Mouse (Mus musculus) cerebral cortex, adult 2 months (tissue): Measurements from ENCODE around the gene Irf4.

Experiments
- WGBS: fragments of 180-500 bp; shearing (Covaris S2); methylation state at CpG from one replicate; pipeline ENCODE4 v1.1.7; 2018; 5-methylcytosine and 5-hydroxymethylcytosine counted together

Irf4 gene

GRCm38 (mm10) chr13:30749021-30749556, at the start of gene Irf4:
Irf4 (plus strand) TSS chr13:30749226.
- WGBS, result 5% methylated on average over 21 of the region's 21 CpGs

DNA sequence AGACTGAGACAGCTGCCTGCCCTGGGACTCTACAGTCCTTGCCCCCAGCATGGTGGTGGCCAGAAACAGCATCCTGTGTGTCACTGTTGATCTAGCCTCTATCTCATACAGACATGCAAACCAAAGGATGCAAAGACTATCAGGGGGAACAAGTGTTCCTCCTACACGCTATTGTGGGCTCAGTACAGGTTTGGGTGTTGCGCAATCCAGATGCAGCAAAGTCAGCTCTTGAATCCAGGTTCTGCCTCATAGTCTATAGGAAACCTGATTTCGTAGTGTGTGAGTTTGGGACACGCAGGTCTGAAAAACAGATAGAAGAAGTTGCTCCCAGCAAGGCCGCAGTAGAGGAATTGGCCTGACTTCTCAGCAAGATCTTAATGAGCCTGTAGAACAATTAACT, 46.3 kb upstream of the Irf4 start:
- whole genome bisulfite sequencing, result 91% methylated on average over 5 of the region's 5 CpGs

DNA sequence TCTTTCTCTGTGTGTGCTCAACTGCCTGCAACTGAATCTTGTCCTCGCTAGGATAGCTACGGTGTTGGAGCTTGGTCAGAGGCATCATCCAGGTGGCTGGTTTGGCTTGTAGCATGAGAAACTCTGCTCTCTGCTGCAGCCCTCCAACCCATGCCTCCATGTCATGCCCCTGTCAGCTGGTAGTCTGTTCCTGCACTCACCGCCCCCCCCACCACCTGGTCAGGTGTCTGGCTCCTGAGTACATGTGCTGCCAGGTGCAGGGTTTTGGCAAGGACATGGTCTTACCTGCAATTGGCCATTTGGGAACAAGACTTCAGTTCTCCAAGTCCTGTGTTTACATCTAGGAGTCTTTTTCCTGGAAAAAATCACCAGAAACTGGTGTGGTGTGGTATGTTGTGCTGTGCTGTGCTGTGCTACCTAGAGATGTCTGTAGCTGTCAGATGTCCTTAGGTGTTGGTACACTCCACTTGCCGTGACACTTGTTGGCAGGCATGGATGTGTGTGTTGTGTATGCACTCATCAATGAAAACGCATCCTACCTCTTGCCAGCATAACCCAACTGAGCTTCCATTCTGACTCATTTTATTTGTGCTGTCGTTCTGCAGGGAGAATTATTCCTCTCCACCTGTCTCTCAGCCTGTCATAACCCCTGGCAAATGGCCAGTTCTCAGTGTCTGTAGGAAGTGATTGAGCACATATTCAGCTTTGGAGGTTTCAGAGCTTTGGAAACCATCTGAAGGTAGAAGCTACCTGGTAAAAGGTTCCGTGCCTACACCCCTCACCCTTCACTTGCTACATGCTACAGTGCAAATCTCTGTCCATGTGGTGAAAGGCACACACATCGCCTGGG, 44.6 kb upstream of the Irf4 start:
- WGBS, result 75% methylated on average over 8 of the region's 8 CpGs

- WGBS, result 87% methylated on average over 2 of the region's 2 CpGs
These were observed 38.0 kb upstream of the Irf4 start for GRCm38 (mm10) chr13:30711066-30711465.

- 100% methylated on average over 3 of the region's 3 CpGs for WGBS
These were observed 37.3 kb upstream of the Irf4 start for GRCm38 (mm10) chr13:30711711-30712110.

GRCm38 (mm10) chr13:30712280-30712679, 36.7 kb upstream of the Irf4 start:
- WGBS, result 73% methylated on average over 6 of the region's 6 CpGs

DNA sequence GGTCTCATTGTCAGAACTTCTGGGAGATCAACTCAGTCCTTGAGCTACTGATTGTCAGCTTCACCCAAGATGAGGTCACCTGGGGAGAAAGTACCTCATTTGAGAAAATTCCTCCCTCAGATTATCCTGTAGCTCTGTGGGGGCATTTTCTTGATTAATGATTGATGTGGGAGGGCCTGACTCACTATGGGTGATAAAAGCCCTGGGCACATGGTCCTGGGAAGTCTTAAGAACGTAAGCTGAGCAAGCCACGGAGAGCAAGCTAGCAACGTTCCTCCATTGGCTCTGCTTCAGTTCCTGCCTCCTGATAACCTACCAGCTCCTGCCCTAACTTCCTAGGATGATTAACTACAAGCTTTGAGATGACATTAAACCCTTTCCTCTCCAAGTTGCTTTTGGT, 35.4 kb upstream of the Irf4 start:
- WGBS, result 71% methylated on average over 3 of the region's 3 CpGs

DNA sequence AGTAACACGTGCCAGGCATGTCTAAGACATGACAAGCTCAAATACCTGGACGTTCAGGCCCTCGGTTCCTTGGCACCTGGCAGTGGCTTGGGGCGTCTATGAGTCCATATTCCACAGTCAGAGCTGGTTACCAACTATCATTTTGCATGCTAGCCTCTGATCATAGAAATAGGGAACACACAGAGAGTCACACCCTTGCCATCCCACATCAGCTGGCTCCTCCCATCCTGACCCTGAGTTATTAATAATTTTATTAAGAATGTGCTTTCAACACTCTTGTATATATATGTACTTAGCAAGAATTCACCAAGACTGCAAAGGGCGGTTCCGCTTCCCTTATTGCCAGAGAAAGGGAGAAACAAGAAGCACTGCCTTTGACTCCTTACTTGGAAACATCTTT, 34.5 kb upstream of the Irf4 start:
- WGBS, result 96% methylated on average over 6 of the region's 6 CpGs

GRCm38 (mm10) chr13:30715060-30715459, 34.0 kb upstream of the Irf4 start:
- 87% methylated on average over 7 of the region's 7 CpGs for WGBS

DNA sequence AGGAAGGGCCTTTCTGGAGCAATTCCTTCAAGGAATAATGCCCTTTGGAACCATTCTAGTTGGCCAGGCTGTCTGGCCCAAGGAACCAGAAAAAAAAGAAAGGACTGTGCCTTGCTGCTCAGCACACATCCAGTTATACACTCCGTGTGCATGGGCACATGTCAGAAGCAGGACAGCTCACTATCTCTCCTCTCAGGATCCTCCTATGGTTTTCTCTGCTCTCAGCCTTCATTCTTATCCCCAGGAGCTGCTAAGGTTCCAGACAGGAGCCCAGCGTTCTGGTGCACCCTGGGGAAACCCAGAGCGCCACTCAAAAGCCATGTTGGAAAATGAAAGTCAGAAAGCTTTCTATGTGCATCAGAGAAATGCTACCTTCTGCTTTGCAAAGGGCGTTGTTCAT, 33.5 kb upstream of the Irf4 start:
- 86% methylated on average over 4 of the region's 4 CpGs for WGBS

GRCm38 (mm10) chr13:30716611-30717010, 32.4 kb upstream of the Irf4 start:
- WGBS, result 69% methylated on average over 5 of the region's 5 CpGs

DNA sequence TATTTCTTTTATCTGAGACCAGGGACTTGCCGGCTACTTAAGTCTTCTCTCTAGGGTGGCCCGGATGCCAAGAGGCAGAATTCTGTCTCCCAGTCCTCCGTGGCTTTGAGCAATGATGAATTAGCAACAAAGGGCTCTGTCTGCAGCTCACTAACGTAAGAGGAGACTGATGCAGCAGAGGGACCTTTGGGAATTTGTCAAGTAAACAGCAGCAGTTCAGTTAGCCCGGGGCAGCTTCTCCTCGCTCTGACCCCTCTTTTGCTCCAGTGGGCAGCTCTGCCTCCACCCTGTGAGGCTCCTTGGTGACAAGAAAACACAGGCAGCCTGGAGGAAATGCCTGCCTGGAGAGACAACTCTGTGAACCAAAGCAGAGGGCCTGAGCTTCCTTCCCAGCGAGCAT, 26.4 kb upstream of the Irf4 start:
- WGBS, result 59% methylated on average over 7 of the region's 7 CpGs

GRCm38 (mm10) chr13:30723258-30723657, 25.8 kb upstream of the Irf4 start:
- 85% methylated on average over 5 of the region's 5 CpGs for WGBS

DNA sequence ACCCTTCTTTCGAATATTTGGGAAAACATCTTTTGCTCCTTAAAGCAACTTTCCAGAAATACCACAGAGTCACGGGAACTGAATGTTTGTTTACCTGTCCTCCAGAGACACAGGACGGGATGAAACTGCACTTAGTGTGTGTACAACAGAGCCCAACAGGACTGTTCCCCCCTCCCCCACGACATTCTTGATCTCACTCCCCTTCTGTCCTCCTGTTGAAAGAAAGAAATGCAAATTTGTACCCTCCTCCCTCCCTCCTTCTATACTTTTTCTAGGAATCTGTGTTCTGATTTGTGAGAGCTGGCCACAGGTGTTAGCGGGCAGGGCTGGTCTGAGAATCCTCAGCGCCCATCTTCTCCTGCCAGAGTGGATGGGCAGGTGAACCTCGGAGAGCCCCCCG, 25.2 kb upstream of the Irf4 start:
- WGBS, result 75% methylated on average over 8 of the region's 8 CpGs

GRCm38 (mm10) chr13:30724691-30725271, 24.2 kb upstream of the Irf4 start:
- 32% methylated on average over 7 of the region's 7 CpGs for WGBS

- WGBS, result 91% methylated on average over 4 of the region's 4 CpGs
These were observed 22.1 kb upstream of the Irf4 start for GRCm38 (mm10) chr13:30726879-30727278.

- 96% methylated on average over 7 of the region's 7 CpGs for WGBS
These were observed 20.9 kb upstream of the Irf4 start for GRCm38 (mm10) chr13:30728155-30728554.

- 29% methylated on average over 6 of the region's 6 CpGs for whole genome bisulfite sequencing
These were observed 19.8 kb upstream of the Irf4 start for GRCm38 (mm10) chr13:30729245-30729644.

DNA sequence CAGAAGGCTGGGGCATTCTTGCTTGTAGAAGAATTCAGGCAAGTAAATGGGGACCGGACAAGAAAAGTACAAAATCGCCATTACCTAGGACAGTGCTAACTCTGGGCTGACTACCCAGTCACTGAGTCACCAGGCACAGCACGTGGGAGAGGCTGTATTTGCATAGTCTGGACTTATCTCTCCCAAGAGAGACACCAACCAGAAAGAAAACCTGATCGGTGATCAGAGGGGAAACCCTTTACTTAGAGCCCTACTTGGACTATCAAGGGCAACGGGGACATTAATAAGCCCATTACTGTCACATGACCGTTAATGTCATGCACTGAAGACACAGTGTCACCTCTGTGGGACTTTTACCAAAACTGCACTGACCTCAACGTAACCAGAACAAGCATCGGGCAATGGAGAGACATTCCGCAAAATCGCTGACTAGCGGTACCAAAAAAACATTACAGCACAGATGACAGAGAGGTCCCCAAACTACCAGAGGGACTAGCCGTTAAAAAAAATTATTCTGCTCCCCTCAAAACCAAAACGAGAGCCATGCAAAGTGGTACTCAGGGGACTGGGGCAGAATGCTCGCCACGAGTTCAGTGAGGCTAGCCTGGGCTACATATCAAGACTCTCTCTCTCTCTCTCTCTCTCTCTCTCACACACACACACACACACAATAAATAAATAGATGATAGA, 18.8 kb upstream of the Irf4 start:
- 85% methylated on average over 15 of the region's 15 CpGs for WGBS

GRCm38 (mm10) chr13:30732709-30733445, 16.1 kb upstream of the Irf4 start:
- WGBS, result 89% methylated on average over 11 of the region's 11 CpGs

- 90% methylated on average over 5 of the region's 5 CpGs for WGBS
These were observed 12.3 kb upstream of the Irf4 start for GRCm38 (mm10) chr13:30736721-30737120.

DNA sequence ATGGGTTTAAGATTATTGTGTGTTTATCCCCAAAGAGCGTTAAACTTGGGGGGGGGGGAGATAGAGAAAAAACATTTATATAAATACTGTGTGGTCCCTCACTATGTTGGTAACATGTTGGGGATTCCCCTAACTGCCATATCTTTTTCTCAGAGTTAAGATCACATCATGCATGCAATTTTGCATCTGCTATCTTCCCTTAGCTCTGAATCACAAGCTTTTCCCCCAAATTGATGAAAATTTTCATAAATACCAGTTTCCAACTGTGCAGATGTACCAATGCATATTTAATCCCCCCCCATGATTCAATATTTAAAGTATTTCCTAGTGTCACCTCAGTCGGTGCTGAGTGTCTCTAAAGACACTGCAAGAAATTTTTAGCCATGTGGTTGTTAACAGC, 11.8 kb upstream of the Irf4 start:
- WGBS, result 92% methylated on average over 2 of the region's 2 CpGs
